Mouse (Mus musculus): ENCODE measurements around the gene Pla2g16.

Gene Pla2g16

DNA sequence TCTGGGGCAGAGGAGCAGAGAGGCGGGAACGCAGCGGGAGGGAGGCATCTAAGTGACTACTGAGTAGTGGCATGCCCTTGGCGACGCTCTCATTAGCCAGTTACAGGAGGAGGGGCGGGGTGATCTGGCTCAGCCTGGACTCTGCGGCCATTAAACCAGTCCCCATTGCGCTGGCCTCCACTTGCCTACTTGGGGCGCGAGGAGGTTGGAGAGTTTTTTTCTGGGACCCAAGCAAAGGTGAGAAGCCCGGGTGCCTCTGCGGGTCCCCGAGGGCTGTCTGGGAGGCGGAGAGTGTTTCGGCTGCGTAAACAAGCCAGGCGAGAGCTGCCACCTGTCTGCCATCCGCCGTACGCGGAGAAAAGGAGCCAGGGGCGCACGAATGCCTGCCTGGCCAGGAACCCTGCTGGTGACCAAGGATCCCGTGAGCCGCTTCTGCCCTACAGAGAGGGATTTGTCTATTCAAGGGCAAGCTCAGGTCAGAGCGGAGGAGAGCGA, at the start of gene Pla2g16:
Pla2g16 (plus strand) TSS at position 132 of the 495 bp plus-strand sequence.
- DNase-seq = peak; percentile 7

DNA sequence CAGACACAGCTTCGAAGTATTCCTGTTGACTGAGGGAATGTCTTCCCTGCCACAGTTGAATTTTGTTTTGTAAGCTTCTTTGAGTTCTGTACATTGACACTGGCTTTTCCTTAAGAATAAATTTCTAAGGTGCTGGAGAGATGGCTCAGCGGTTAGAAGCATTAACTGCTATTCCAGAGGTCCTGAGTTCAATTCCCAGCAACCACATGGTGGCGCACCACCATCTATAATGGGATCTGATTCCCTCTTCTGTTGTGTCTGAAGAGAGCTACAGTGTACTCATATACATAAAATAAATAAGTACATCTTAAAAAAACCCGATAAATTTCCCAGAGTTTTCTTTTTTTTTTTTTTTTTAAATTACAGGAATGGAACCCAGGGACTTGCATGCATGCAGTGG, 49.2 kb upstream of the Pla2g16 start:
- no peak for DNase-seq

DNA sequence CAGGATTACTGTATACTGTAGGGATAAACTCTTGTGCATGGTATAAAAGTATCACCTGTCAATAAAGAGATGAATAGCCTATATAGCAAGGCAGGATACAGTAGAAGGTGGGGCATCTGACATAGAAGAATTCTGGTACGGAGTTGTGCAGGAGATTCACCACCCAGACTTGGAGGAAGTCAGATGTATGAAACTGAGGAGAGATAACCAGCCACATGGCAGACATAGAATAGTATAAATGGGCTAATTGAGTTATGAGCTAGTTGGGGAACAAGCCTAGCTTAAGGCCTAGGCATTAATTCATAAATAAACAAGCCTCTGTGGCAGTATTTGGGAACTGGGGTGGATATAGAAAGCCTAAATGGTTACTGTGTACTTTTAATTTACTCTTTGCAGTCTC, 40.8 kb upstream of the Pla2g16 start:
- DNase-seq = no peak

DNA sequence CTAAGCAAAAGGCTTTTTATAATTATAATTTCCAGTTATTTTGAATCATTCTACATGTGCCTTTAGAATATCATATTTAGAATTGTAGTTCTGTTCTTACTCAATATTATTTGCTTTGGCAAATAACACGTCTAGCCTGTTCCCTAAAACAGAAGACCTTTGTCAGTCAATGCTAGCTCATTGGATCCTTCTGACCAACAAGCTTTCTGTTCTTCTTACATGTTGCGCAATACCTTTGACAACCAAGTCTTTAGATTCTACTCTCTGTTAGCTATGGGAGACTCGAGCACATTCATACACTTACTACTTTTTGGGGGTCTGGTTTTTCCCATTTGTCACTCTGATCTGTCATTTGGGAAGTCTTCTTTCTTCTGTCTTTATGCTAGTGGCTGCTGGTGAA, 35.6 kb upstream of the Pla2g16 start:
- no peak for DNase-seq

DNA sequence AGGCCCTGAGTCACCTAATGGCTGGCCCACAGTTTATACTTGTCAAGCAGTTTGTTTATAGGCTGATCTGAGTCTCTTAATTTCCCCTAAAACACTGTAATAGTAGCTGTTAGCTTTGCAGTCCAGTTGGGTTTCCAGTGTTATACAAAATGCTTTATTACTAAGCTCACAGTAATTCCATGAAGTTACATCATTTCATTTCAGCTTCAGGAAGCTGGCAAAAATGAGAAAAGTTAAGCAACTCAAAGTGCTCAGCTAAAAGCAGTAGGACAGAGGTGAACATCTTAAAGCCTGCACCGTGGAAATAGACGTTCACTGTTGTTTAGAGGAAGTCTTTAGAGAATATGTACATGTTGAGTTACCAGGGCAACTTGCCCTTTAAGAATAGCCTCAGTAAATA, 34.4 kb upstream of the Pla2g16 start:
- DNase-seq = no peak

DNA sequence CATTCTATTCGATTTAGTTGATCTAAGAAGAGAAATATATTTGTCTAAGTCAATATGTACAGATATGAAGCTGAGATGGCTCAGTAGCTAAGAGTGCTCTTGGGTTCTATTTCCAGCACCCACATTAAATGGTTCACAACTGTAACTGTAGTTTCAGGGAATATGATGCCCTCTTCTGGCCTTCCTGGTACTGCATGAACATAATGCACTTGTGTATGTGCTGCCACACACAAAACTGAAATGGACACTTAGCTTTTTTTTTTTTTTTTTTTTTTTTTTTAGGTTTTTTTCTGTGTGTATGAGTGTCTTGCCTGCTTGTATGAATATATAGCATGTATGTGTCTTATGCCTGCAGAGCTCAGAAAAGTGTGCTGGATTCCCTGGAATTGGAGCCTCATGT, 34.0 kb upstream of the Pla2g16 start:
- no peak for DNase-seq

DNA sequence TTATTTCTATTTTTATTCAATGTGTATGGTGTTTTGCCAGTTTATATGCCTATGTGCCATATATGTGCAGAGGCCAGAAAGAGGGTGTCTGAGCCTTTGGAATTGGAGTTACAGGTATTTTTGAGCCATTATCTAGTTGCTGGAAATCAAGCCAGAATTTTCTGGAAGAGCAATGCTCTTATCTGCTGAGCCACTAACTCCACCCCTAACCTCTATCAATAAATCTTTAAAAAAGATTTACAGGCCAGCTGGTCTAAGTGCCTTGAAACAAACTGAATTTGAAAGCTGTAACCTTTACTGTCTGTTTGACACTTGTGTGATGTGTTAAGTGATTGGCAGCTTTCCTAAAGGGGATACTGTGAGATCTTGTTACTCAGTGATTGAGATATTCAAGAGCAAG, 33.5 kb upstream of the Pla2g16 start:
- no peak for DNase-seq

DNA sequence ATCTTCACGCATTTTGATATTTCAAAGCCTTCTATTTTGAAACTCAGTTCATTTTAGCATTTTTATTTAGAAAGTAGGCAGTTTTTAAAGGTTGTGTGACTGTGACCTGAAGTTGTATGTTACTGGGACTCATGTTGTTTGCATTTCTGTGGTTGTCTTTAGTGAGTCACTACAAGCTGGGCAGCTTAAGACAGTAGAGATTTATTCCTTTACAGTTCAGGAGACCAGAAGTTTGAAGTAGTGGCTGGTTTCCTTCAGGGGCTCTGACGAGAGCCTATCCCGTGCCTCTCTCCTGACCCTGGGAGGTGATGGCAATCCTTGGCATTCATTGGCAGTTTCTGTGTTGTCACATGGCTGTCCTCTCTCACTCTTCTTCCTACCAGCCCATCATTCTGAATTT, 32.4 kb upstream of the Pla2g16 start:
- no peak for DNase-seq

DNA sequence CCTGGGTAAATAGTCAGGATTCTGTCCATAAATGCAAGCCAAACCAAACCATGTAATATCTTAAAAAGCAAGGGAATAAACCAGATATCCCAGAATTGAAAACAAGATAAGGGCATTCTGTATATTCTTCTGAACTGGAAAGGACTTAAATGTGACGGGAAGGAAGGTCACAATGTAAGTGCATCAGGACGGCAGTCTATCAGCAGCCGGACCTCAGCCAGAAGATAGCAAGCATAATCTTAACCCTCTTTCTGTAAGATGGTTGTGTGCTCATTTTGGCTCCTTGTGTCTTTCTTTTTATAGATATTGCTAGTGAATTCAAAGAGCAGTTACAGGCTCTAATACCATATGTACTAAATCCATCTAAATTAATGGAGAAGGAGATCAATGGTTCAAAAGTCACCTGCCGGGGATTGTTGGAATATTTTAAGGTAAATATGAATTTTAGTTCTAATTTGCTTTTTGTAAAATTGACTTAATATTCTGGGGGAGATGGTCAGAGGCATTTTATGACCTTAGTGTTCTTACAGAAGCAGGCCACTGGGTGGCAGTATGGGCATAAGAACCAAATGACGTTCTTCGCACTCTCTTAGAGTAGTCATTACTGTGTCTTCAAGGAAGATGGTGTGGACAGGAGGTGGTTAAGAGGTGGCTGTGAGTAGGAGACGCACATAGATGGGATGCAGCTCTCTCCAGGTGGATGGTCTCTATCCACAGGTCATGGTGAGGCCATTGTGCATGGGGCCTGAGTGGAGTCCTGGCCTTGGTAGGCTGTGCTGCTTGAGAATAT, 28.4 kb upstream of the Pla2g16 start:
- DNase-seq = peak; percentile 35

DNA sequence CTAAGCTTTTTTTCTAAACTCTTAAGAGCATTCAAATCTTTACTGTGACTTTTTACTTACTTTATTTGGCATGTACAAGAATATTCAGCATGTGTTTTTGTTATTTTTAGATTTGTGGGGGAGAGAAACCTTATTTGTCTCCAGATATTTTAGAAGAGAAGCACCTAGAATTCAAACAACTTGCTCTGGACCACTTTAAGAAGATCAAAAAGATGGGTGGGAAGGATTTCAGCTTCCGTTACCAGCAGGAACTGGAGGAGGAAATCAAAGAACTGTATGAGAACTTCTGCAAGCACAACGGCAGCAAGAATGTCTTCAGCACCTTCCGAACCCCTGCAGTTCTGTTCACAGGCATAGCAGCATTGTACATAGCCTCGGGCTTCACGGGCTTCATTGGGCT, 25.4 kb upstream of the Pla2g16 start:
- no peak for DNase-seq

DNA sequence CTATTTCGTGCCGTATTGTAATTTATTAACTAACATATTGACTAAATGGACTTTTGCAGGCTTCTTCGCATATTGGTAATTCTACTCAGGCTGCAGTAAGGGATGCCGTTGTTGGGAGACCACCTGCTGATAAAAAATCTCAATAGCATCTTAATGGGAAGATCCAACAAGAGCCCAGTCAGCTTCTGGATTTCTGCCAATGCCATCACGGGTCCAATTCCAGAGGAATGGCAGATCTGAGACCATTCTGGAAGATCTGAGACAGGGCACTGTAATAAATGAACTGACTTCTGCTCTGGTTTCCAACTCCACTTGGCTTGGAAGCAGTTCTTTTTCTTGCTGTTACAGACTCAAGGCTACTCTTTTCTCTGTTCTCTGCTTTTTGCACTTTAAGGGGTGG, 23.4 kb upstream of the Pla2g16 start:
- DNase-seq = peak; percentile 9

DNA sequence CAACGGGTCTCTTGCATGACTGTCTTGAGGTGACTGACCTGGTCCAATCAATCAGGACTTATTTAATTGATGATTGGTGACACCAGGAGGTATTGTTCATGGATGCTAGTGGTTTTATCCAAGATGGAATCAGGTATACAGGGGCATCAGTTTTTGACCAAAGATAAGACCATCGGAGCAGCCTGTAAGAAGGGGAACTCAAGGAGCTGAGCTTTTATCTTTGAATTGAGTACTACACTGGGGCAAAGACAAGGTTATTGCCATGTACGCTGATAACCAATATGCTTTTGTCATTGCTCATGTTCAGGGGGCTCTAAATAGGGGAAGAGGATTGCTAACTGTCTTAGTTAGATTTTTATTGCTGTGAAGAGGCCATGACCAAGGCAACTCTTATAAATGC, 8.3 kb upstream of the Pla2g16 start:
- no peak for DNase-seq

DNA sequence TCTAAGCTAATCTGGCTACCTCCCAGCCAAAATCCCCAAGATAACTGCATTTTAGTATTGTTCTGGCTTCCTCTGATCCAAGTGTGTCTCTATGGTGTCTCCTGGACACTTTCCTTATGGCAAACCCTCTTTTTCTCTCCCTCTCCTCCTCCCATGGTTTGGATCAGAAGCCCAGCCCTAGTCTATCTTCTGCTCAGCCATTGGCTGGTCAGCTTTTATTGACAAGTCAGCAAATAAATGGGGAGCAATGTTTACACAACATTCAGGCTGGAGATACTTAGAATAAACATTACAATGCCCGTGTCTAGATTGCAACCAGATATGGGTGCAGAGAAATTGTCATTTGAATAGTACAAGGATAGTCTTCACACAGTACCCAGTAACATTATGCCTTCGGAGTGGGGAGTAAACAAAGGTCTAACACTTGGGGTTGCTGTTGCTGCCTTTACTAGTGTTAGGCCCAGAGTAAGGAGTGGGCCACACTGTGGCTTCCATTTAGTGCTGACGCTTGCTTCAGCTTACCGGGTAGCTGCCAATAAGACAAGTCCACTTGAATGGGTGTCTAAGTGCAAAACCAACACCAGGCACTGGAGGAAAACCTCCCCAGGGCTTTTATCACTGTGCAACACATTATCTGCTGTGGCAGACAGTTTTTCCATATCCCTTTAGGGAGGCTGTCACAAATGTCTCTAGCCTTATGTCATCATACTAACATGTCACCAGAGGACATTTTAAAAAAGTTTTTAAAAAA, 5.5 kb upstream of the Pla2g16 start:
- DNase-seq = no peak

DNA sequence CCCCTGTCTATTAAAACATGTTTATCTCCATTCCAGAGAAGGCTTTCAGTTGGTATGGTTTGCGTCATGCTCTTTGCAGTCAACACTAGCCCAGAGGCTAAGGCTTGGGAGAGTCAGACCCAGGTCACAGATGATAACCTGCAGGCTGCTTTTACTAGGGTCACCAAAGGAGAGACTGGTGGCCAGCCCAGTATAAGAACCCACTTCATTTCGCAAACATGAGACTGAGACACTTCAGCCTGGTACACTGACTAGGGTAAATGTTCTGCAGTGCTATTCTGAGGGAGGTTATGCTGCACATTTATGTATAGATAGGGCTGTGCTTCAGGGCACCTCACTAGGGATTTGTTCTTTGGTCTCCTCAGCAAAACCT, 5.0 kb upstream of the Pla2g16 start:
- DNase-seq = no peak

DNA sequence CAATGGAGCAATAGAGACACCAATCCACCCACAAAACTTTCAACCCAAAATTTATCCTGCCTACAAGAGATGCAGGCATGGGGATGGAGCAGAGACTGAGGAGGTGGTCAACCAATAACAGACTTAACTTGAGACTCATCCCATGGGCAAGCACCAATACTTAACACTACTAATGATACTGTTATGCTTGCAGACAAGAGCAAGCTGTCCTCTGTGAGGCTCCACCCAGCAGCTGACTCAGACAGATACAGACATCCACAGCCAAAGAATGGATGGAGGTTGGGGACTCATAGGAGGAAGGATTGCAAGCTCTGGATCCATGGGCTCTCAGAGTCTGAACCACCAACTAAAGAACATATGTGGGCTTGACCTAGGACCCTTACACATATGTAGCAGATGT, 3.8 kb upstream of the Pla2g16 start:
- DNase-seq = no peak

DNA sequence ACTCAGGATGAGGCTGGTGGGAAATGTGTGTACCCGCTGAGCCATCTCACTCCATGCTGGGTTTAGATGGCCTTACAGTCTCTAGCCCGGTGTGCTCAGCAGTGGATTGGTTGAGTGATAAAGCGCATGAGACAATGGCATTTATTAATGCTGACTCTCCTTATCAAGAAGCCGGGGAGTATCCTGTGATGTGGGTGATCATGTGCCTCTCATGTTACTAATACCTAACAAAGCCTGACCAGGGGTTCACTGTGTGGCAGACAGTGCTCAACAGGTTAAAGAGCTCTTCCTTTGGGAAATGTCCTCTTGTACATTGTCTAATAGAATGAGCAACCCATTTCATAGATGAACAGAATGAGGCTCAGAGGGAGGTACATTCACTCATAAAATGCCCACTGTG, 2.4 kb upstream of the Pla2g16 start:
- no peak for DNase-seq

DNA sequence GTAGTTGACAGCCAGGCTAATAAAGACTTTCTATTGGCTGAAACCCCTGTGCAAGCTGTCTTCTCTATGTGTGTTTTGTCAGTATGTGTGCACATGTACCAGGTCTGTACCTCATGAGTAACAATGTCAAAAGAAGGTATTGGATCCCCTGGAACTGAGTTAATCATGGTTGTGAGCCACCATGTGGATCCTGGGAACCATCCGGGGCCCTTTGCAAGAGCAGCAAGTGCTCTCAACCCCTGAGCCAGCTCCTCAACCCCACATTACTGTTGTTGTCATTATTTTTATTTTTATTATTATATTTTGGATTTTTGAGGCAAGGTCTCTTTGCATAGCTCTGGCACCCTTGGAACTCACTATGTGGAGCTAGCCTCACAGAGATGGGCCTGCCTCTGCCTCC, 618 bp upstream of the Pla2g16 start:
- no peak for DNase-seq

DNA sequence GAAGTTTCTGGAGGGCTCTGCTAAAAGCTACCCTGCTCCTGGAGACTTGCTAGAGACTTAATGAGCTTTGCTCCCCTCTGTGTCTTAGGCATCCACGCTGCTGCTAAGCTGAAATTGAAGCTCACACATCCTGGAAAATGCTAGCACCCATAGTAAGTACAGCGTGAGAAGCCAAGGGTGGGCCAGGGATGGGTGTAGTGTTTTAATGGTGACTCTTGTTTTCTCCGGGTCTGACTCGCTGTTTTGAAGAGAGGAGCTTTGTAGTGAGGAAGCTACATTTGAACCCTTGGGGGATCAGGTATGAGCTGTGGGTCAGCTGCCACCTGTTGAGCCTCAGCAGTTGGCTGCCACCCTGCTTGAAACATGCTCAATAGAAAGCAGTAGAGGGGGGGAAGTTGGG, 585 bp downstream of the Pla2g16 start:
- no peak for DNase-seq

DNA sequence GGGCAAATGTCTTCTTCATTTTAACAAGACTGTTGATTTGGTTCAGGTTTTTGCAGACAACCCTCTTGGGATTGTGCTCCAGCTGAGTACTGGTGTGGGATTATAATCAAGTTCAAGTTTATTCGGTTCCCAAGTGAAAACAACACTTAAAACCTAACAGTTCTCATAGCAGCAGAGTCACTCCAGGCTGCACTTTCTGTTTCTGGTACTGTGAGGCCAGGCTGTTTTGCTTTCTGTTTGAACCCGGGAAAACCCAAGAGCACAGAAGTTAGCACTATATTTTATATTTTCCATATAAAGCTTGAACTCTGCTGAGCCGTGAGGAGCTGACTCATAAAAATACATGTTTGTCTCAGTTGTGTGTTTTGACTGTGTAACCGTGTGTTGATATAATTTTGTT, 1.4 kb downstream of the Pla2g16 start:
- no peak for DNase-seq

DNA sequence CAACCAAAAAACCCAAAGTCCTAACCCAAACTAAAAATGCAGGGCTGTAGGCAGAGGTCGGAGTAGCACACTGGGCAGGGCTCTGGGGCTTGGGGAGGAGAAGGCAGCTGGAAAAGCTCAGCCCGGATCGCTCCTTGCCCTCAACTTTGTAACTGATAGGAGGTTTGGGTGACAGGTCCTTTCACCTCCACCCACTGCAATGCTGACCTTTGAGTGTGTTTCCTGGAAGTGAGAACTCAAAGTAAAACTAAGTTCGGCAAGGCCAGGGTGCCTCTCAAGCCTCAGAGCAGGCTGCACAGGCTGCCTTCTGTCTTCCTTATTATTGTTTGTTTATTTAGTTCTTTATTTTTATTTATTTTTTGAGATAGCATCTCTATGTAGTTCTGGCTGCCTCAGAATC, 2.7 kb downstream of the Pla2g16 start:
- DNase-seq = no peak

DNA sequence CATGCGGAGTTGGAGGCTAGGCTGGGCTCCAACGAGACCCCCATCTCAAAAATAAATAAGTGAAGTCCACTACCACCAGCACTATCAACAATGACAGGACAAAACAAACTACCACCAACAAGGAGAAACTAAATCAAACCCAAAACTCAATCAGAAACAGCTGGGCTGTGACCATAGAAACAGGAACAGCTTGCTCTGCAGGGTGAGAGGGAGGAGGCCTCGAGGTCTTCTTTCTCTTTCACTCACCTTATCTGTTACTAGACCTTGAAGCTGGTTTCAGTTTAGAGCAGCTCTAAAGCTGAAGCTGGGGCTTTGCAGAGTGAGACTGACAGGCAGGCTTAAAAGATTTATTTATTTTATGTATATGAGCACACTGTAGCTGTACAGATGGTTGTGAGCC, 4.2 kb downstream of the Pla2g16 start:
- no peak for DNase-seq

DNA sequence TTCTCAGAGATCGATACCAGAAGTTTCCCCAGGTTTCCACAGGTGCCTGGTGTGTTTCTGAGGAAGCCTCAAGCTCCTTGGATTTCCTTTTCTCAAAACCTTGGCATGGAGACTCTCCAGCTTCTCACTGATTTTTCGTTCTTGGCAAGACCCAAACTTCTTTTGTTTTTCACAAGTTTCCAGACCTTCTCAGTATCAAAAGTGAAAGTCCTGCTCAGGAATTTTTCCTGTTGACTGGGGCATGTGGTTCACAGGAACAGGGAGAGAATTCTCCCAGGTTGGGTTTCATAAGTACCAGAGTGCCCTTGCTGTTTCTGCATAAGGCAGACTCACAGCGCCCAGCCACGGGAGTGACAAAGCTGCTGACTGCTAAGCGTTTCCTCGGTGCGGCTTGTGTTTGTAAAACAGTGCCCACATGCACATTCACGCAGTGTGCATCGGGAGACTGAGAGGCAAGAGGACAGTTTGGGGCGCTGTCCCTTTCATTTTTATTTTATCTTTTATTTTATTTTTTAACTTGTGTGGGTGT, 5.4 kb downstream of the Pla2g16 start:
- no peak for DNase-seq

DNA sequence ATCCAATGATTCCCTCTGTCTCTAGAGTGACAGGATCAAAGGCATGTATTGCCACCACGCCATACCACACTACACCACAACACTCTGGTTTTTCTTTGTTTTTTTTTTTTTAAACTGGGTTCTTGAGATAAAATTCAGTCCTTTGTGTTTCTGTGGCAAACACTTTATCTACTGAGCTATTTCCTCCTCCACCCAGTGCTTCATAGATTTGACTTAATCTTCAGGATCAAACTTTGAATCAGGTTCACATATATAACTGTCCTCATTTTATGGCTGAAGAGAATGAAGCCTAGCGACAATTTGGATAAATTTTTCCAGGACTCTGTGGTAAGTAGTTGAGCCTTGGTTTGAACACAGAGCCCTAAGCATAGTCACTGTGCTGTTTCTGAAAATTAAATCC, 6.4 kb downstream of the Pla2g16 start:
- no peak for DNase-seq

DNA sequence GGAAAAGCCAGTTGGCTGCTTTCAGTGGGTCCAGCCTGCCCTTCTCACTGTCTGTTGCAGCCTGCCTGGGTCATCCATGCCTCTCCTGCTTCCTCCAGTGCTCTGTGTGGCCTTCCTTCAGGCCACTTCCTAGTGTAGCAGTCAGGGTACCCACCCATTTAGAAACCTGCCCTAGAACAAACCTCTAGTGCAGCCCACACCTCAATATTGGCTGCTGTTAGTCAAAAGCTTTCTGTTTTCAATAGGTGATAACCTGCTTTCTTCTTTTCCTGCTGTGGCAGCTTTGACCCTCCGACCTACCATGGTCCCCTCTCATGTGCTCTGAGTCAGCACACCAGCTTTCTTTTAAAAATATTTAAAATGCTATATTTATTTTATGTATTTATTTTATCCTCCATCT, 7.2 kb downstream of the Pla2g16 start:
- DNase-seq = no peak
